Mouse (Mus musculus): ENCODE measurements around the gene Rimkla. TPM values are rescaled to one million over a fixed set of nuclear protein-coding genes. Genes with fewer than 3 reads are reported as not detected.

Gene Rimkla
- polyA plus RNA-seq, 2 experiments: 0.01 TPM; not detected in 1

GRCm38 (mm10) chr4:119442539-119442938, 49.9 kb downstream of the Rimkla start:
- no peaks in the 10 kb centered on the region for H3K27me3 ChIP-seq (ENCODE audit: control insufficient read depth, insufficient read depth, low read length)
- no peak overlapping the region for H3K4me3 ChIP-seq (ENCODE audit: insufficient read depth in 1 of 2, low read depth in 2 of 2, low read length in 2 of 2)
- H3K4me2 ChIP-seq (ENCODE audit: low read depth): no peak overlapping the region
- H3K9me3 ChIP-seq (ENCODE audit: control insufficient read depth, low read length): no peaks in the 10 kb centered on the region
- TF ChIP-seq EP300 (IDR thresholded peaks at IDR 0.05; ENCODE audit: low read depth) (no peak), CTCF (IDR thresholded peaks at IDR 0.05; ENCODE audit: low read depth) (no peak)
- 57% methylated on average over 6 of the region's 6 CpGs for WGBS (ENCODE audit: insufficient replicate concordance)
- H3K27ac ChIP-seq: no peak overlapping the region
- H3K9ac ChIP-seq (replicated peaks): no peak overlapping the region
- ATAC-seq (ENCODE audit: insufficient read depth): no peak
- H3K4me1 ChIP-seq (replicated peaks; ENCODE audit: control insufficient read depth in 2 of 2, insufficient read depth in 2 of 2, low read length in 1 of 2): no peaks in the 10 kb centered on the region; a peak in 1 of 4 replicates
- H3K36me3 ChIP-seq (replicated peaks; ENCODE audit: control insufficient read depth, insufficient read depth, low read depth): no peaks in the 10 kb centered on the region
- no peak for DNase-seq (ENCODE audit: low read depth in 3 of 3, low spot score in 3 of 3)

GRCm38 (mm10) chr4:119441836-119442235, 50.6 kb downstream of the Rimkla start:
- Histone ChIP-seq H3K4me1 (replicated peaks; ENCODE audit: control insufficient read depth in 2 of 2, insufficient read depth in 2 of 2, low read length in 1 of 2) (no peaks in the 10 kb centered on the region; a peak in 1 of 4 replicates), H3K27me3 (ENCODE audit: control insufficient read depth, insufficient read depth, low read length) (no peaks in the 10 kb centered on the region), H3K27ac (no peak overlapping the region), H3K9ac (replicated peaks) (no peak overlapping the region), H3K9me3 (ENCODE audit: control insufficient read depth, low read length) (no peaks in the 10 kb centered on the region), H3K4me2 (ENCODE audit: low read depth) (no peak overlapping the region), H3K36me3 (replicated peaks; ENCODE audit: control insufficient read depth, insufficient read depth, low read depth) (no peaks in the 10 kb centered on the region), H3K4me3 (ENCODE audit: insufficient read depth in 1 of 2, low read depth in 2 of 2, low read length in 2 of 2) (no peak overlapping the region)
- TF ChIP-seq EP300 (IDR thresholded peaks at IDR 0.05; ENCODE audit: low read depth): no peak
- TF ChIP-seq CTCF (IDR thresholded peaks at IDR 0.05; ENCODE audit: low read depth): no peak
- no peak for DNase-seq (ENCODE audit: low read depth in 3 of 3, low spot score in 3 of 3)
- WGBS (ENCODE audit: insufficient replicate concordance): 77% methylated on average over 4 of the region's 4 CpGs
- ATAC-seq (ENCODE audit: insufficient read depth): no peak

- Histone ChIP-seq H3K27me3 (ENCODE audit: control insufficient read depth, insufficient read depth, low read length) (no peaks in the 10 kb centered on the region), H3K9ac (replicated peaks) (no peak overlapping the region), H3K4me1 (replicated peaks; ENCODE audit: control insufficient read depth in 2 of 2, insufficient read depth in 2 of 2, low read length in 1 of 2) (no peaks in the 10 kb centered on the region; a peak in 1 of 4 replicates), H3K27ac (no peak overlapping the region), H3K4me3 (ENCODE audit: insufficient read depth in 1 of 2, low read depth in 2 of 2, low read length in 2 of 2) (no peak overlapping the region), H3K36me3 (replicated peaks; ENCODE audit: control insufficient read depth, insufficient read depth, low read depth) (no peaks in the 10 kb centered on the region), H3K9me3 (ENCODE audit: control insufficient read depth, low read length) (no peaks in the 10 kb centered on the region), H3K4me2 (ENCODE audit: low read depth) (no peak overlapping the region)
- 63% methylated on average over 2 of the region's 2 CpGs for WGBS (ENCODE audit: insufficient replicate concordance)
- ATAC-seq (ENCODE audit: insufficient read depth) (no peak), DNase-seq (ENCODE audit: low read depth in 3 of 3, low spot score in 3 of 3) (no peak)
- TF ChIP-seq CTCF (IDR thresholded peaks at IDR 0.05; ENCODE audit: low read depth) (no peak), EP300 (IDR thresholded peaks at IDR 0.05; ENCODE audit: low read depth) (no peak)
These were observed 54.5 kb downstream of the Rimkla start for GRCm38 (mm10) chr4:119437936-119438335.

GRCm38 (mm10) chr4:119430678-119431077, 61.8 kb downstream of the Rimkla start:
- Histone ChIP-seq H3K9me3 (ENCODE audit: control insufficient read depth, low read length) (no peaks in the 10 kb centered on the region), H3K4me3 (ENCODE audit: insufficient read depth in 1 of 2, low read depth in 2 of 2, low read length in 2 of 2) (peak overlapping the region in 1 of 2 experiments; percentile 12; a peak in 1 of 4 replicates), H3K9ac (replicated peaks) (no peak overlapping the region), H3K4me2 (ENCODE audit: low read depth) (peak overlapping the region; percentile 34), H3K27ac (no peak overlapping the region), H3K27me3 (ENCODE audit: control insufficient read depth, insufficient read depth, low read length) (no peaks in the 10 kb centered on the region), H3K36me3 (replicated peaks; ENCODE audit: control insufficient read depth, insufficient read depth, low read depth) (no peaks in the 10 kb centered on the region), H3K4me1 (replicated peaks; ENCODE audit: control insufficient read depth in 2 of 2, insufficient read depth in 2 of 2, low read length in 1 of 2) (peaks cover 3 to 6% of the 10 kb centered on the region in 2 experiments)
- DNase-seq (ENCODE audit: low read depth in 3 of 3, low spot score in 3 of 3) (no peak), ATAC-seq (ENCODE audit: insufficient read depth) (peak; percentile 52; the same call in 1 of the 2 replicates)
- 27% methylated on average over 5 of the region's 5 CpGs for WGBS (ENCODE audit: insufficient replicate concordance)
- TF ChIP-seq EP300 (IDR thresholded peaks at IDR 0.05; ENCODE audit: low read depth) (no peak), CTCF (IDR thresholded peaks at IDR 0.05; ENCODE audit: low read depth) (peak; percentile 82)

- H3K4me1 ChIP-seq (replicated peaks; ENCODE audit: control insufficient read depth in 2 of 2, insufficient read depth in 2 of 2, low read length in 1 of 2): peaks cover 20 to 25% of the 10 kb centered on the region in 2 experiments
- no peak overlapping the region for H3K4me2 ChIP-seq (ENCODE audit: low read depth)
- no peak for ATAC-seq (ENCODE audit: insufficient read depth)
- TF ChIP-seq EP300 (IDR thresholded peaks at IDR 0.05; ENCODE audit: low read depth) (no peak), CTCF (IDR thresholded peaks at IDR 0.05; ENCODE audit: low read depth) (no peak)
- H3K9me3 ChIP-seq (ENCODE audit: control insufficient read depth, low read length): no peaks in the 10 kb centered on the region
- H3K36me3 ChIP-seq (replicated peaks; ENCODE audit: control insufficient read depth, insufficient read depth, low read depth): no peaks in the 10 kb centered on the region
- H3K4me3 ChIP-seq (ENCODE audit: insufficient read depth in 1 of 2, low read depth in 2 of 2, low read length in 2 of 2): no peak overlapping the region
- no peak overlapping the region for H3K9ac ChIP-seq (replicated peaks)
- whole genome bisulfite sequencing (ENCODE audit: insufficient replicate concordance): 55% methylated on average over 2 of the region's 2 CpGs
- H3K27me3 ChIP-seq (ENCODE audit: control insufficient read depth, insufficient read depth, low read length): no peaks in the 10 kb centered on the region
- H3K27ac ChIP-seq: no peak overlapping the region
- DNase-seq (ENCODE audit: low read depth in 3 of 3, low spot score in 3 of 3): no peak
These were observed 64.7 kb downstream of the Rimkla start for GRCm38 (mm10) chr4:119427680-119428079.
